Mouse (Mus musculus): ENCODE results near the gene Atp2c2. TPM values are rescaled to one million over a fixed set of nuclear protein-coding genes. Genes with fewer than 3 reads are reported as not detected.

Gene Atp2c2
- total and polyA plus RNA-seq, 2 experiments from 2014 or later = 0.22 TPM; not detected in 1

DNA sequence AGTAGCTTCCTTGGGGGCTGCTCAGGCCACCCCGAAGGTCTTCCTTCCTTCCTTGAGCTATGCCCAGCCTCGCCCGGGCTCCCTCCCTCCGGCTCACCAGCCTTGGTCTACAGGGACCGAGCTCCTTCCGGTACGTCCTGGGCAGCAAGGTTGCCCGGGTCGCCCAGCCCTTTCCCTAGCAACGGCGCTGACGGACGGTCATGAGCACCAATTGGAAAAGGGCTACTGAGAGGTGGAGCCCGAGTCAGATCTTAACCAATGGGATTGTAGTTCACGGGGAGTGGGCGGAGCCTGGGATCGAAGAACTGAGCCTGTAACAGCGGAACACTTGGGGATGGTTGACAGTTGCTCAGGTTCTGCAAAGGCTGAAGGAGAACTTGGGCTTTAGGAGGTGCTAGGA, 78.5 kb downstream of the Atp2c2 start, which contains the start of gene Tldc1:
Gene Tldc1 (minus strand): TSS at position 154 of the 400 bp plus-strand sequence.
- Histone ChIP-seq H3K27ac (ENCODE audit: low read depth, low read length) (peak within 1 kb of the TSS; percentile 83), H3K9me3 (ENCODE audit: low read length) (no peaks in the 10 kb centered on the region), H3K27me3 (ENCODE audit: insufficient read depth, low read length) (no peaks in the 10 kb centered on the region), H3K4me2 (ENCODE audit: low read depth) (peak within 1 kb of the TSS; percentile 91), H3K4me3 (ENCODE audit: low read depth, low read length) (peak within 1 kb of the TSS; percentile 71), H3K36me3 (ENCODE audit: insufficient read depth) (no peaks in the 10 kb centered on the region), H3K9ac (peak within 1 kb of the TSS; percentile 85), H3K4me1 (ENCODE audit: insufficient read depth) (peaks cover 15% of the 10 kb centered on the region)
- DNase-seq = peak; percentile 98
- TF ChIP-seq CTCF (IDR thresholded peaks at IDR 0.05; ENCODE audit: low read depth) = no peak
- under 1% methylated on average over 18 of the region's 18 CpGs for WGBS
- ATAC-seq = peak; percentile 98

GRCm38 (mm10) chr8:119779013-119779737, 79.4 kb downstream of the Atp2c2 start:
- Histone ChIP-seq H3K9ac (no peak overlapping the region), H3K9me3 (ENCODE audit: low read length) (no peaks in the 10 kb centered on the region), H3K36me3 (ENCODE audit: insufficient read depth) (no peaks in the 10 kb centered on the region), H3K4me3 (ENCODE audit: low read depth, low read length) (no peak overlapping the region), H3K4me1 (ENCODE audit: insufficient read depth) (peaks cover 15% of the 10 kb centered on the region), H3K4me2 (ENCODE audit: low read depth) (peak overlapping the region; percentile 91), H3K27me3 (ENCODE audit: insufficient read depth, low read length) (no peaks in the 10 kb centered on the region), H3K27ac (ENCODE audit: low read depth, low read length) (peak overlapping the region; percentile 71; the same call in 1 of the 2 replicates)
- 26% methylated on average over 14 of the region's 14 CpGs for WGBS
- DNase-seq = peak; percentile 88
- peak; percentile 21 for ATAC-seq
- peak; percentile 99 for TF ChIP-seq CTCF (IDR thresholded peaks at IDR 0.05; ENCODE audit: low read depth)

DNA sequence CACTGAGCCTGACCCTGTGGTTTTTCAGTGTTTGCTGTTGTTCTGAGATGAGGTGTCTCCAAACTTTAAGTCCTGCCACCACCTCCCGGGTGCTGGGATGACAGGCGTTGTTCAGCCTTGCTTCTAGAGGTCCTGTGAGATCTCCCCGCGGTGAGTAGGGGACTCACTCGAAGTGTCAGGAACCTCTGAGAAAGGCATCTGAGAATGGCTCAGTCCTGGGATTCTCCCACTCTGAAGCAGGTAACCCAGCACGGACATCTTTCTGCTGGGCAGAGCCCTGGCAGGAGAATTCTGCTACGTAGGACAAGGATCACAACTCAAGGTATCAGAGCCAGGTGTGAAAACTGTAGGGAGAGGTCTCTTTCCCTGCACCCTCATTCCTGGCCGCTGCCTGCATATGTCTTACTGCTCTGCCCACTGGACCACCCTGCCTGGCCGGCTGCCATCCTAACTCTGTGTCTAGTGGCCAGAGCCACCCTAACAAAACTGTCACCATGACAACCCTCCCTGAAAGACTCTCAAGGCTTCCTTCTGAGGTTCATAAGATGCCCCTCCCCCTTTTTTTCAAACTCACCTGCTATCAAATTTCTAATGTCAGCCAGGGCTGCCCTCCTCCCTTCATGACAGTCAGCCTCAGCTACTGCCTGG, 80.7 kb downstream of the Atp2c2 start:
- no peak for TF ChIP-seq CTCF (IDR thresholded peaks at IDR 0.05; ENCODE audit: low read depth)
- 83% methylated on average over 9 of the region's 9 CpGs for WGBS
- no peak for ATAC-seq
- Histone ChIP-seq H3K27ac (ENCODE audit: low read depth, low read length) (no peak overlapping the region), H3K4me1 (ENCODE audit: insufficient read depth) (peaks cover 15% of the 10 kb centered on the region), H3K9me3 (ENCODE audit: low read length) (no peaks in the 10 kb centered on the region), H3K4me2 (ENCODE audit: low read depth) (no peak overlapping the region), H3K4me3 (ENCODE audit: low read depth, low read length) (no peak overlapping the region), H3K27me3 (ENCODE audit: insufficient read depth, low read length) (no peaks in the 10 kb centered on the region), H3K36me3 (ENCODE audit: insufficient read depth) (no peaks in the 10 kb centered on the region), H3K9ac (no peak overlapping the region)
- no peak for DNase-seq

- H3K36me3 ChIP-seq (ENCODE audit: insufficient read depth) = no peaks in the 10 kb centered on the region
- ATAC-seq (no peak), DNase-seq (no peak)
- H3K27me3 ChIP-seq (ENCODE audit: insufficient read depth, low read length) = no peaks in the 10 kb centered on the region
- no peak overlapping the region for H3K4me2 ChIP-seq (ENCODE audit: low read depth)
- H3K9ac ChIP-seq = no peak overlapping the region
- no peaks in the 10 kb centered on the region for H3K9me3 ChIP-seq (ENCODE audit: low read length)
- peaks cover 15% of the 10 kb centered on the region for H3K4me1 ChIP-seq (ENCODE audit: insufficient read depth)
- no peak overlapping the region for H3K4me3 ChIP-seq (ENCODE audit: low read depth, low read length)
- WGBS = 64% methylated on average over 4 of the region's 4 CpGs
- TF ChIP-seq CTCF (IDR thresholded peaks at IDR 0.05; ENCODE audit: low read depth) = no peak
- H3K27ac ChIP-seq (ENCODE audit: low read depth, low read length) = no peak overlapping the region
These were observed 81.5 kb downstream of the Atp2c2 start for GRCm38 (mm10) chr8:119781086-119781840.

GRCm38 (mm10) chr8:119782715-119783114, 82.9 kb downstream of the Atp2c2 start:
- no peaks in the 10 kb centered on the region for H3K27me3 ChIP-seq (ENCODE audit: insufficient read depth, low read length)
- DNase-seq (peak; percentile 91), ATAC-seq (no peak)
- no peak overlapping the region for H3K27ac ChIP-seq (ENCODE audit: low read depth, low read length)
- H3K4me3 ChIP-seq (ENCODE audit: low read depth, low read length) = no peak overlapping the region
- peaks cover 7% of the 10 kb centered on the region for H3K4me1 ChIP-seq (ENCODE audit: insufficient read depth)
- no peak overlapping the region for H3K4me2 ChIP-seq (ENCODE audit: low read depth)
- no peak overlapping the region for H3K9ac ChIP-seq
- H3K36me3 ChIP-seq (ENCODE audit: insufficient read depth) = no peaks in the 10 kb centered on the region
- WGBS = 6% methylated on average over 5 of the region's 5 CpGs
- H3K9me3 ChIP-seq (ENCODE audit: low read length) = no peaks in the 10 kb centered on the region
- peak; percentile 97 for TF ChIP-seq CTCF (IDR thresholded peaks at IDR 0.05; ENCODE audit: low read depth)

DNA sequence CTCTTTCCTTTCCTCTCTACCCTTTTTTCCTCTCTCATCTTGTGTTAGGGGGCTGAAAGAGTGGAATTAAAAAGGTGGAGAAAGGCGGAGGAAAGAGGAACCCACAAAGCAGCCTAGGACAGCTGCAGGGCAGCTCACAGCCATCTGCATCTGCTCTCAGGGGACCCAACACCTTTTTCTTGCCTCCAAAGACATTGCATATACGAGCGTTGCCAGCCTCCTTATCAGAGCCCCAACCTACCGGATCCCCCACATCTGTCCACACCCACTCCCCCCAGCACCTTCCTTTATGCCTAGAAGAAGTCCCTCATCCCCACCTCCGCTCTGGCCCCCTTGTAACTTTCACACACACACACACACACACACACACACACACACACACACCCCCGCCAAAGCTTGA, 83.8 kb downstream of the Atp2c2 start:
- DNase-seq = no peak
- ATAC-seq = no peak
- no peak for TF ChIP-seq CTCF (IDR thresholded peaks at IDR 0.05; ENCODE audit: low read depth)
- H3K4me1 ChIP-seq (ENCODE audit: insufficient read depth) = peaks cover 4% of the 10 kb centered on the region
- H3K27ac ChIP-seq (ENCODE audit: low read depth, low read length) = no peak overlapping the region
- 79% methylated on average over 6 of the region's 6 CpGs for WGBS
- no peak overlapping the region for H3K9ac ChIP-seq
- no peak overlapping the region for H3K4me3 ChIP-seq (ENCODE audit: low read depth, low read length)
- H3K36me3 ChIP-seq (ENCODE audit: insufficient read depth) = no peaks in the 10 kb centered on the region
- H3K27me3 ChIP-seq (ENCODE audit: insufficient read depth, low read length) = no peaks in the 10 kb centered on the region
- no peak overlapping the region for H3K4me2 ChIP-seq (ENCODE audit: low read depth)
- no peaks in the 10 kb centered on the region for H3K9me3 ChIP-seq (ENCODE audit: low read length)
